Mouse (Mus musculus) liver, embryonic 16.5 days (tissue): ENCODE results near the gene Gm10031. TPM values are rescaled to one million over a fixed set of nuclear protein-coding genes. Genes with fewer than 3 reads are reported as not detected.
A peak's percentile ranks its signal among the peaks of the same experiment; 100 is the strongest.
"Not testable (repeated sequence)": the region's sequence is repeated elsewhere in the genome, so short reads cannot be mapped to it uniquely, and the experiment has no call there.

Source experiments
- ATAC-seq: fragments of 200-750 bp; cut with Nextera tagmentation; 2 replicates; pipeline ENCODE4 v1.8.0; 2017; ENCODE audit warnings: low read depth, mild to moderate bottlenecking, moderate number of reproducible peaks, moderate library complexity
- H3K27ac ChIP-seq: fragments of 300-500 bp; sonication (generic); 2 replicates; pipeline ENCODE4 v1.5.1; 2014; ENCODE audit warnings: mild to moderate bottlenecking, low read length
- H3K27me3 ChIP-seq: fragments of 300-500 bp; sonication (generic); 2 replicates; pipeline ENCODE4 v1.6.1; 2014; ENCODE audit warnings: low read depth, low read length, mixed read lengths; ENCODE audit not compliant: control insufficient read depth, insufficient read depth
- H3K36me3 ChIP-seq: fragments of 300-500 bp; sonication (generic); 2 replicates; pipeline ENCODE4 v1.6.1; 2014; ENCODE audit warnings: mild to moderate bottlenecking; ENCODE audit not compliant: control insufficient read depth, insufficient read depth
- H3K4me1 ChIP-seq: fragments of 300-500 bp; sonication (generic); 2 replicates; pipeline ENCODE4 v1.6.1; 2014; ENCODE audit warnings: low read depth, low read length, mixed read lengths; ENCODE audit not compliant: control insufficient read depth
- H3K4me2 ChIP-seq: fragments of 300-500 bp; sonication (generic); 2 replicates; pipeline ENCODE4 v1.6.1; 2014; ENCODE audit warnings: low read depth, low read length, mixed read lengths
- H3K4me3 ChIP-seq: fragments of 300-500 bp; sonication (generic); 2 replicates; pipeline ENCODE4 v1.5.1; 2014; ENCODE audit warnings: low read depth, mild to moderate bottlenecking, low read length
- H3K9ac ChIP-seq: fragments of 300-500 bp; sonication (generic); 2 replicates; pipeline ENCODE4 v1.6.1; 2014; ENCODE audit warnings: low read depth, low read length
- H3K9me3 ChIP-seq: fragments of 300-500 bp; sonication (generic); replicated peaks from 2 replicates; pipeline ENCODE4 v1.6.1; 2016; ENCODE audit warnings: low read length; ENCODE audit not compliant: control insufficient read depth
- WGBS: fragments of 180-500 bp; shearing (Covaris S2); extraction: QIAGEN DNeasy Blood & Tissue Kit; methylation state at CpG from one replicate; pipeline ENCODE4 v1.1.7; 2014; ENCODE audit not compliant: insufficient replicate concordance; 5-methylcytosine and 5-hydroxymethylcytosine counted together
- polyA plus RNA-seq: library from polyadenylated mRNA; unstranded; fragments of >200 nt; fragmentation: Nextera tagmentation; extraction: Ambion mirVana; gene quantifications from 2 replicates; pipeline ENCODE4 v1.2.1, GENCODE M21; 2015

The Gm10031 gene
- polyA plus RNA-seq = 0.14 and 0.22 TPM in 2 replicates

DNA sequence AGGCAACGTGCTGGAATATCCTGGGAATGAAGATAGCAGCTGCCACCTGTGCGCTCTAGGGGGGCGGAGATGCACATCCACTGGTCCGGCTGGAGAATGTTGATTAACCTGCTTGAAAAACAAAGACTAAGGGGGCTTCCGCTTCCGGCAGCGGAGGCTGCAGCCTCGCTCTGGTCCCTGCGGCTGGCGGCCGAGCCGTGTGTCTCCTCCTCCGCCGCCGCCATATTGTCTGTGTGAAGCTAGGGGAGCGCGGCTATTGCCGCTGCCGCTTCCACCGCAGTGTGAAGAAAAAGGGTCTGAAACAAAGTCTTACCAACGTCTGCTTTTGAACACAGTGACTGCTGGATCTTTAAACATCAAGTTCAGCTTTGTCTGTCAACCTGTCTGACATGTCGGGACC, at the start of gene Gm10031:
Gene Gm10031 (plus strand): TSS at position 171 of the 400 bp plus-strand sequence.
- not testable (repeated sequence) for H3K4me2 ChIP-seq, H3K27ac ChIP-seq, H3K9me3 ChIP-seq, H3K9ac ChIP-seq, H3K27me3 ChIP-seq, H3K4me1 ChIP-seq, H3K36me3 ChIP-seq, H3K4me3 ChIP-seq
- peak; percentile 82 for ATAC-seq
- WGBS = 83% methylated on average over 21 of the region's 22 CpGs

DNA sequence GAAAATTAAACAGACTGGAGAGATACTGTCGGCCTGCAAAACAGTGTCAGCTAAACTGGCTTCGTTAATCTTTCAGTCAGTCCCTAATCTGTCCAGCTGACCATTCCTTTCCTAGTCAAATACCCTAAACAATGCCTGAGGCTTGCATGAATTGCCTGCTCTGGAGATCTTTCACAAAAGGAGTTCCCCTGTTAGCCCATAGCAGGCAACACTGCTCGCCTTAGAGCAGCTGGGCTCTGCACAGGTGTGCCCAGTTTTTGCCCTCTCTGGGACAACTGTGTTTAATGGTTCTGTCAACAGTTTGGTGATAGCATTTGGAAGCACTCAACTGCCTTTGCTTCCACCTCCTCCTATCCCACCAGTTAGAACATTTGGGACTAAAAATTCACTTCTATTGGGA, 49.0 kb upstream of the Gm10031 start:
- Histone ChIP-seq H3K9ac (no peak overlapping the region), H3K9me3 (no peaks in the 10 kb centered on the region), H3K36me3 (no peaks in the 10 kb centered on the region), H3K4me1 (no peaks in the 10 kb centered on the region; the same call in none of the 2 replicates), H3K4me2 (no peak overlapping the region), H3K4me3 (no peak overlapping the region), H3K27ac (no peak overlapping the region), H3K27me3 (peaks cover 4% of the 10 kb centered on the region; the same call in 1 of the 2 replicates)
- WGBS = 60% methylated on average over 3 of the region's 3 CpGs
- ATAC-seq = no peak

DNA sequence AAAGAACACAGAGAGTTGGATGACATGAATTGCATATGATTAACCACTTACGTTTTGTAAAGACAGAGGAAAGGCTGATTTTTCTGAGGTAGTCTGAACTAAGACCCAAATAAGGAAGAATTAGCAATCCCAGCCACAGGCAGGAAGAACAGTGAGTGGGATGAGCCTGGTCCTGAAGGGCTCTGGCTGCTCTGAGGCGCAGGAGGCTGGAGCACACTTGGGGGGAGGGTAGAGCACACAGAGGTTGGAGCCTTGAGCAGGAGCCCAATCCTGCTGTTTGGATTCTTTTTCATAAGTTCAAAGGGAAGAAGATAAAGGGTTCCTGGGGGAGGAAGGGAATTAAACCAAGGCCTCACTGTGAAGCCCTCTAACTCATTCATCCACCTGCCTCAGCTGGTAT, 47.8 kb upstream of the Gm10031 start:
- H3K4me1 ChIP-seq = no peaks in the 10 kb centered on the region; the same call in none of the 2 replicates
- no peak overlapping the region for H3K4me2 ChIP-seq
- WGBS = 64% methylated on average over 2 of the region's 2 CpGs
- H3K27me3 ChIP-seq = peaks cover 4% of the 10 kb centered on the region; the same call in 1 of the 2 replicates
- no peak for ATAC-seq
- no peak overlapping the region for H3K9ac ChIP-seq
- H3K36me3 ChIP-seq = no peaks in the 10 kb centered on the region
- no peak overlapping the region for H3K4me3 ChIP-seq
- no peak overlapping the region for H3K27ac ChIP-seq
- no peaks in the 10 kb centered on the region for H3K9me3 ChIP-seq

DNA sequence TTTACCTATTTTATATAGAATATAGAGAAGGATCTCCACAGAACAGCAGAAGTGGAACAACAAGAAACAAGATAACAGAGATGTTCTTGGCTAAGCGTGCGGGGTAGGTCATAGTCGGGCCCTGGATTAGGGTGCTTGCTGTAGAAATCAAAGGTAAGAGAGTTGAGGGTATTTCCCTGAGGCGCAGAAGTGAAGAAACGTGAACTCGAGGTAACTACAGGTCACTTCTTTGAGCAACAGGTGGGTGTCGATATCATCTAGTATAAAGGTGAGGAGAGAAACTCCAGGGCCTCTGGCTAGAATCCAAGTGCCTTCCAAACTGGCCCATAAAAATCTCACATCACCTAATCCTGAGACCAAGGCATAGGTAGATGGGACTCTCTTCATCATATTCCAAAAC, 47.3 kb upstream of the Gm10031 start:
- Histone ChIP-seq H3K4me3 (no peak overlapping the region), H3K36me3 (no peaks in the 10 kb centered on the region), H3K27me3 (peaks cover 4% of the 10 kb centered on the region; the same call in 1 of the 2 replicates), H3K9ac (no peak overlapping the region), H3K4me1 (no peaks in the 10 kb centered on the region; the same call in 1 of the 2 replicates), H3K27ac (no peak overlapping the region), H3K4me2 (no peak overlapping the region), H3K9me3 (no peaks in the 10 kb centered on the region)
- WGBS = 71% methylated on average over 7 of the region's 7 CpGs
- ATAC-seq = no peak

DNA sequence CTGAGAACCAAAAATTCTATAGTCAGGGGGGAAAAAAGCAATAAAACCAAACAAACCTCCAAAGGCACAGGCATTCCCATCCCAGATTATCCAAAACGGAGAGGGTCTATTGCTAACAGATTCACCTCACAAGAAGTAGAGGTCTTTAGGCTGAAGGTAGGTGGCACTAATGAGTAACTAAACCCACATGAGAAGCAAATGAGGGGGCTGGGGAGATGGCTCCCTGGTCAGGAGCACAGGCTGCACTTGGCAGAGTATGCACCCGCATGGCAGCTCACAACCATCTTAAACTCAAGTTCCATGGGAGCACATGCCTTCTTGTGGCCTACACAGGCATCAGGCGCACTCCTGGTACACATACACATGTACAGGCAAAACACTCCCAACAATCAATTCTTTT, 42.0 kb upstream of the Gm10031 start:
- no peak for ATAC-seq

DNA sequence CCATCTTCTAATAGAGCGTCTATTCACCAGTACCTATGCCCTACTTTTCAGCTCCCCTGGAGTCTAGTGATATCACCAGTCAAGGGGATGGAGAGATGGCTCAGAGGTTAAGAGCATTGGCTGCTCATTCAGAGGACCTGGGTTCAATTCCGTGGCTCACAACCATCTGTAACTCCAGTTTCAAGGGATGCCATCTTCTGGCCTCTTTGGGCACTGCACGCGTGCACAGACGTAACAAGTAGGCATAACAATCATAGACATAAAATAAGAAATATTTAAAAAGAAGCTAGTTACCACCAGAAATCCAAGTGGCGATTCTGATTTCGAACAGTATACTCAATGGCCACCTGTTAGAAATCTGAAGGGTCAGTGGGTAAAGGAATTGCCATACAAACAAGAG, 36.3 kb upstream of the Gm10031 start:
- Histone ChIP-seq H3K4me1 (no peaks in the 10 kb centered on the region), H3K9ac (no peak overlapping the region), H3K27ac (no peak overlapping the region), H3K9me3 (no peaks in the 10 kb centered on the region), H3K4me2 (no peak overlapping the region), H3K4me3 (no peak overlapping the region), H3K27me3 (no peaks in the 10 kb centered on the region), H3K36me3 (no peaks in the 10 kb centered on the region)
- no peak for ATAC-seq
- WGBS = 78% methylated on average over 7 of the region's 7 CpGs

More for the DNA sequence above, 42.0 kb upstream of the Gm10031 start:
- Histone ChIP-seq H3K4me1 (no peaks in the 10 kb centered on the region), H3K27me3 (no peaks in the 10 kb centered on the region), H3K9ac (no peak overlapping the region), H3K9me3 (no peaks in the 10 kb centered on the region), H3K27ac (no peak overlapping the region), H3K36me3 (no peaks in the 10 kb centered on the region), H3K4me3 (no peak overlapping the region), H3K4me2 (no peak overlapping the region)
- WGBS = 66% methylated on average over 3 of the region's 3 CpGs

DNA sequence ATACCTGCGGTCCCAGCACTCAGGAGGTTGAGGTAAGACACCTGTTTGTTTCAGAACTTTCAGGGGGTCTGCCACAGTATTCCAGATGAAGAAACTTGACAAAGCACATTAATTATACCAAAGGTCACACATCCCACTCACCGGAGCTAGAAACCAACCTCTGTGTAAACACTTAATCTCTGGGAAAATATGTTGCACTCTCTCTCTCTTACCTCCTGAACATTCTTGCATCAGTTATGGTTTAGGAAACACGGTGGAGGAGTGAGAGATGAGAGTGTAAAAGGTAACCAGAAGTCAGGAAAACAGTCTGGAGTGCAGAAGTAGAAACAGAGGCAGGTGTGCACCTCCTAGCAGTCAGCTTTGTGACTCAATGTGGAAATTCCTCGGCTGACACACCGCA, 35.8 kb upstream of the Gm10031 start:
- Histone ChIP-seq H3K36me3 (no peaks in the 10 kb centered on the region), H3K9me3 (no peaks in the 10 kb centered on the region), H3K9ac (no peak overlapping the region), H3K4me3 (no peak overlapping the region), H3K27me3 (no peaks in the 10 kb centered on the region), H3K4me2 (no peak overlapping the region), H3K27ac (no peak overlapping the region), H3K4me1 (no peaks in the 10 kb centered on the region)
- 71% methylated on average over 5 of the region's 5 CpGs for WGBS
- ATAC-seq = no peak

DNA sequence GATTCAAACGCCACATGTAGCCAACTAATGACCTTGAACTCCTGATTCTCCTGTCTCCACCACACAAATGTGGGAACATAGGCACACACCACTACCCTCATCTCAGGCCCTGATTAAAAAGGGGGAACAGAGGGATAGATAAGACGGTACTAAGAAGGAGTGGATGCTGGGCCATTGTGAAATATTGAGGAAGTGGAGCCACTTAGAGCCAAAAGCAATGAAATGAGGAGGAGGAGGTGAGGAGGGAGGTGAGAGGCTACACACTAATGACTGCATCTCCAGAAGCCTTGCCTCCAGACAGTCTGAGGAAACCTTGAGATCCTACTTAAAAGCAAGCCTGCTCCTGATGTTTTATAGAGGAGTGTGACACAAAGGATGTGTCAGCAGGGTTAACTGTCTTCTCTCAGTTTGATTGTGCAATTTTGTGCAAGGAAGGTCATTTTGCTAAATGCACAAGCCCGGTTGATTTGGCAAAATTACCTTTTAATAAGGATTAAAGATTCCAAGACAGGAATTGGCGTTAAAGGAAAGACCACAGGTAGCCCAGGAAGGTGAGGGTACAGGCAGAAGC, 32.5 kb upstream of the Gm10031 start:
- Histone ChIP-seq H3K9me3 (no peaks in the 10 kb centered on the region), H3K4me3 (no peak overlapping the region), H3K4me2 (no peak overlapping the region), H3K4me1 (no peaks in the 10 kb centered on the region), H3K27me3 (no peaks in the 10 kb centered on the region), H3K27ac (no peak overlapping the region), H3K36me3 (no peaks in the 10 kb centered on the region), H3K9ac (no peak overlapping the region)
- 42% methylated on average over 4 of the region's 4 CpGs for WGBS
- no peak for ATAC-seq

DNA sequence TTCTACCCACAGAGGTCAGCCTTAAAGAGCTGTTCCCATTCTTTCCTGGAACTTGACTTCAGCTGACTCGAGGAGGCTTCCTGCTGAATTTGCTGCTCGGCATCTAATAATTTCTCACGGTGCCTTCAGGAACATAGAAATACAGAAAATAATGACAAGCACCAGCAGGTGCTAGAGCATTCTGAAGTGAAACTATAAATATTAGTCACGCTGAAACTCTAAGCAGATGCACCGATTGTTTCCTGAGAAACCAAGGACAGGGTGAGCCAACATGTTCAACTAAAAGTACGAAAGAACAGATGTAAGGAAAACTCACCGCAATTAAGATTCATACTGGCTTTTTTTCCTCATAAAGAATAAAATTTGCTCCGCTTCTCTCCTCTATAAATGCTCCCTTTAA, 28.8 kb upstream of the Gm10031 start:
- Histone ChIP-seq H3K4me3 (no peak overlapping the region), H3K4me2 (no peak overlapping the region), H3K27me3 (no peaks in the 10 kb centered on the region), H3K36me3 (no peaks in the 10 kb centered on the region), H3K27ac (no peak overlapping the region), H3K9me3 (no peaks in the 10 kb centered on the region), H3K4me1 (no peaks in the 10 kb centered on the region), H3K9ac (no peak overlapping the region)
- ATAC-seq = no peak
- 71% methylated on average over 8 of the region's 8 CpGs for WGBS
